Mouse (Mus musculus) hindbrain, embryonic 16.5 days (tissue): ENCODE results near the gene Tbcd. TPM values are rescaled to one million over a fixed set of nuclear protein-coding genes. Genes with fewer than 3 reads are reported as not detected.

Experiments
- ATAC-seq: fragments of 200-750 bp; cut with Nextera tagmentation; 2 replicates; pipeline ENCODE4 v1.8.0; 2017; ENCODE audit warnings: moderate TSS enrichment, moderate library complexity
- H3K27ac ChIP-seq: fragments of 300-500 bp; sonication (generic); 2 replicates; pipeline ENCODE4 v1.5.1; 2014; ENCODE audit warnings: low read depth, mild to moderate bottlenecking, control low read depth, low read length, moderate library complexity
- H3K27me3 ChIP-seq: fragments of 300-500 bp; sonication (generic); replicated peaks from 2 replicates; pipeline ENCODE4 v1.6.1; 2014; ENCODE audit warnings: low read length; ENCODE audit not compliant: control insufficient read depth, insufficient read depth
- H3K36me3 ChIP-seq: fragments of 300-500 bp; sonication (generic); 2 replicates; pipeline ENCODE4 v1.6.1; 2014; ENCODE audit warnings: mild to moderate bottlenecking, low read length, moderate library complexity, mixed read lengths; ENCODE audit not compliant: control insufficient read depth, insufficient read depth
- H3K4me1 ChIP-seq: fragments of 300-500 bp; sonication (generic); 2 replicates; pipeline ENCODE4 v1.6.1; 2014; ENCODE audit warnings: low read depth, low read length; ENCODE audit not compliant: control insufficient read depth, insufficient read depth
- H3K4me2 ChIP-seq: fragments of 300-500 bp; sonication (generic); 2 replicates; pipeline ENCODE4 v1.6.1; 2014; ENCODE audit warnings: mild to moderate bottlenecking, low read length, control low read depth, moderate library complexity
- H3K4me3 ChIP-seq: fragments of 300-500 bp; sonication (generic); 2 replicates; pipeline ENCODE4 v1.5.1; 2014; ENCODE audit warnings: mild to moderate bottlenecking, low read length, control low read depth, moderate library complexity
- H3K9ac ChIP-seq: fragments of 300-500 bp; sonication (generic); 2 replicates; pipeline ENCODE4 v1.6.1; 2014; ENCODE audit warnings: low read depth, mild to moderate bottlenecking, control low read depth, low read length, moderate library complexity
- H3K9me3 ChIP-seq: fragments of 300-500 bp; sonication (generic); 2 replicates; pipeline ENCODE4 v1.6.1; 2014; ENCODE audit warnings: mild to moderate bottlenecking, low read length, moderate library complexity; ENCODE audit not compliant: control insufficient read depth
- WGBS: fragments of 180-500 bp; shearing (Covaris S2); extraction: QIAGEN DNeasy Blood & Tissue Kit; methylation state at CpG from one replicate; pipeline ENCODE4 v1.1.7; 2014; 5-methylcytosine and 5-hydroxymethylcytosine counted together
- polyA plus RNA-seq: library from polyadenylated mRNA; unstranded; fragments of >200 nt; fragmentation: Nextera tagmentation; extraction: Ambion mirVana; gene quantifications from 2 replicates; pipeline ENCODE4 v1.2.1, GENCODE M21; 2015

The Tbcd gene
- polyA plus RNA-seq, 1 experiment from 2014 or later, result 60.8 TPM

DNA sequence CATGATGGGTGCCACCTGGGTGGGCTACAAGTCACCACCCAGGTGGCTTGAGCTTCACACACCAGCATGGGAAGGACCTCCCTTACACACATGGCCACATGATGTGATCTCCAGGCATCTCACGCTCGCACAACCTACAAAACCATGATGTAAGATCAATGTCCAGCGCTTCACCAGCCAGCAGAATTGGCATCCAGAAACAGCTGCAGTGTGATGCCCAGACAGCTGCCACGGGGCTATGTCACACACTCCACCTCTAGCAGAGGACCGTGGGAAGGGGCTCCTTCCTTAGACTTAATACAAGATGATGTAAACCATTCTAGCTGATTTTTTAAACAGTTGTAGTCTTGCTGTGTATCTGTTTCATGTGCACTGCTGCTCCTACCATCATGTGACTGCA, 175.8 kb downstream of the Tbcd start:
- Histone ChIP-seq H3K9ac (no peak overlapping the region), H3K4me2 (no peak overlapping the region), H3K9me3 (no peaks in the 10 kb centered on the region), H3K27me3 (no peaks in the 10 kb centered on the region), H3K36me3 (peaks cover 5% of the 10 kb centered on the region), H3K4me1 (no peaks in the 10 kb centered on the region), H3K4me3 (no peak overlapping the region), H3K27ac (no peak overlapping the region)
- ATAC-seq, result no peak
- 90% methylated on average over 5 of the region's 5 CpGs for WGBS

DNA sequence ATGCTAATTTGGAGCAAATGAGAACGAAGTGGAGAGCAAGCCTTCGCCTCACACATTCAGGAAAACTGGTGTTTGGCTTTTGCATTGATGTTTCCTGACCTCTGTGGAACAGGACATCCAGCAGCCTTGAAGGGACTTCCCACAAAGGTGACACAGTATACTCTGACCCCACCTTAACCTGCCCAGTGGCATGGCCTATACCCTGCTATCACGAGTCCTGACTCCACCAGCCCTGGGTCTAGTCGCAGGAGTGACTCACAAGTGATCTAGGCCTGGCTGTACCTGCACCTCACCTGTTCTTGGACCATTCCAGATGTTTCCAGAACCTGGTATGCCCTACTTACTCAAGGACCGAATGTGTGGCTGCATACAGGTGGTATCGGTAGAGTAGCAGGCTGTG, 177.8 kb downstream of the Tbcd start:
- H3K27ac ChIP-seq, result no peak overlapping the region
- no peaks in the 10 kb centered on the region for H3K4me1 ChIP-seq
- ATAC-seq, result no peak
- H3K36me3 ChIP-seq, result no peaks in the 10 kb centered on the region; the same call in 1 of the 2 replicates
- H3K9ac ChIP-seq, result no peak overlapping the region
- H3K4me2 ChIP-seq, result no peak overlapping the region
- no peaks in the 10 kb centered on the region for H3K27me3 ChIP-seq
- no peak overlapping the region for H3K4me3 ChIP-seq
- H3K9me3 ChIP-seq, result no peaks in the 10 kb centered on the region
- 94% methylated on average over 6 of the region's 6 CpGs for WGBS

DNA sequence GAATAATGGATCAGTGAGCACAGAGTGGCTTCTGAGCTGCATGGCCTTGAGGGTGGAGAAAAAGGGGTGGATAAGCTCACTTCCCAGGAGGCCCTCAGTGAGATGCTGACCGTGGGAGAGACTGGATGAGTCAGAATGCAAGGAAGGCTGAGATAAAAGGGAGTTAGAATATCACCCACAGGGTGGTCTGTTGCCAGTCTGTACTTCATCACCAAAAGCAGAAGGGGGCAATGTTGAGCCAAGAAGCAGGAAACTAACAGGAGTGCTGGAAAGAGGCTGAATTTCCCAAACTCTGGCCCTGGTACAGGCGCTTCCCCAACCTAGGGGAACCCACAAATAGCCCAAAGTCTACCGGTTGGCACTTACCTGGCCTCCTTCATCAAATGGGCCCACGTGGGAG, 178.7 kb downstream of the Tbcd start:
- Histone ChIP-seq H3K9me3 (no peaks in the 10 kb centered on the region), H3K27ac (no peak overlapping the region), H3K36me3 (no peaks in the 10 kb centered on the region; the same call in 1 of the 2 replicates), H3K9ac (no peak overlapping the region), H3K4me3 (no peak overlapping the region), H3K4me1 (no peaks in the 10 kb centered on the region), H3K4me2 (no peak overlapping the region), H3K27me3 (no peaks in the 10 kb centered on the region)
- 83% methylated on average over 4 of the region's 4 CpGs for WGBS
- no peak for ATAC-seq

DNA sequence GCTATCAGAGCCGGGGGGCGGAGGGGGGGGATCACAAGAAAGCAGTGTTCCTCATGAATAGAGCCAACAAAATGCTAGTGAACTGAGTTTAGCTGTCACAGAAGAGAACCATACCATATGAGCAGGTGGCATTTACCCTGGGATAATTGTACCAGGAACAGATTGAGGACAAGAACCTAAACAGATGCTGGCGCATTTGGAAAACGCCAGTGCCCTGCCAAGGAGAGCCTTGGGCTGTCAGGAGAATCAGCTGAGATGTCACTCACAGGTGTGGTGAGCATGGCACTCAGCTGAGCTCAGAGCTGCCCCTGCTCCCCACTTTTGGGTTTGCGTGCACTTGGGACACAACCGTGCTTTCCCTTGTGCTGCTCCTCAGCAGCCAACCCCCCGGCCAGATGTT, 179.7 kb downstream of the Tbcd start:
- no peak overlapping the region for H3K4me3 ChIP-seq
- H3K9ac ChIP-seq, result no peak overlapping the region
- H3K4me1 ChIP-seq, result no peaks in the 10 kb centered on the region
- no peak overlapping the region for H3K4me2 ChIP-seq
- H3K27me3 ChIP-seq, result no peaks in the 10 kb centered on the region
- no peaks in the 10 kb centered on the region; the same call in 1 of the 2 replicates for H3K36me3 ChIP-seq
- 0 out of 2 replicates have a peak, but pooled peaks have one; percentile 40 for ATAC-seq
- WGBS, result 90% methylated on average over 7 of the region's 7 CpGs
- no peak overlapping the region for H3K27ac ChIP-seq
- no peaks in the 10 kb centered on the region for H3K9me3 ChIP-seq

DNA sequence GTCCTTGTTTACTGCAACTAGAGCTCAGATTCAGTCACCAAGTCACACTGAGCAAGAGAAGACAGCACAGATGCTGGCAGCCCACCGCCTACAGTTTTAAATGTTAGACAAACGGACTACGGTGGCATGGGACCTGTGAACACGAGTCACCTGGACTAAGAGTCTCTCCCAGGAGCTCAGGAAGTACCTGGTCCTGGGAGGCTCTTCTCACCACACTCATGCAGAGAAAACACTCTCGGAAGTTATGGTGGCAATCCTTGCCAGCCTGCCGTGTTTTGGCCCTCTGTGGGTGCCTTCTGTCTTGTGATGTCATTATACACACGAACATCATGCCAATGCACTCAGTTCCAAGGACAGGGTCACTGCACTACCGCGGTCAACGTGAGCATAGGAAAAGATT, 184.9 kb downstream of the Tbcd start:
- H3K27me3 ChIP-seq, result no peaks in the 10 kb centered on the region
- H3K4me1 ChIP-seq, result no peaks in the 10 kb centered on the region
- no peak for ATAC-seq
- no peaks in the 10 kb centered on the region for H3K9me3 ChIP-seq
- H3K36me3 ChIP-seq, result peaks cover 10% of the 10 kb centered on the region
- no peak overlapping the region for H3K4me2 ChIP-seq
- WGBS, result 95% methylated on average over 10 of the region's 10 CpGs
- H3K4me3 ChIP-seq, result no peak overlapping the region
- no peak overlapping the region for H3K27ac ChIP-seq
- H3K9ac ChIP-seq, result no peak overlapping the region

DNA sequence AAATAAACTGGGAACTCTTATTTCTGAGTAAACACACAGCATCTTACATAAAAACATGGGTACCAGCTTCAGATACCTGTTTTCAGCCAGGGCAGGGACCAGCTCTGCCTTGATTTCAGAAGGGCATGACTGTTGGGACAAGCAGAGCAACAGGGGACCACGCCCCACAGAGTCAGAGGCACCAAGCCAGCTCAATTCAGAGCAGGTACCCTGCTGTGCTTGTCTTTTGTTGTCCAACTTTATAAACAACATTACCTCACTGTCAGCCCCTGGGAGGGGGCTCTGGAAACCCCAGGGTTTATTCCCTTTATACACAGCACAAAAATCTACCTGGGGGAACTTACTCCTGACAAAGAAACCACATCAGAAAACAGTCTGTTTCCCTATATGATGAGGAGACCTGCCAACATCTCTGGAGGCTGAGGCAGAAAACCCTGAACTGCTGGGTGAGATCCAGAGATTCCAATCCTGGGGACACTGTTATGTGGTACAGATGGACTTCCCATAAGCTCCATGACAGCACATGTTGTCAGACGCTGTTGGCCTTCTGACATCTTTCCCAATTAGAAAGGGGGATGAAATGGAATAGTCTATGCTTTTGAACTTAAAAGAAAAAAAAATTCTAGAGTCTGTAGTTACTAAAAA, 189.9 kb downstream of the Tbcd start:
- Histone ChIP-seq H3K4me3 (no peak overlapping the region), H3K36me3 (peaks cover 12% of the 10 kb centered on the region), H3K9me3 (no peaks in the 10 kb centered on the region), H3K27ac (no peak overlapping the region), H3K27me3 (no peaks in the 10 kb centered on the region), H3K4me1 (no peaks in the 10 kb centered on the region), H3K9ac (no peak overlapping the region), H3K4me2 (no peak overlapping the region)
- WGBS, result 54% methylated on average over 2 of the region's 2 CpGs
- no peak for ATAC-seq

DNA sequence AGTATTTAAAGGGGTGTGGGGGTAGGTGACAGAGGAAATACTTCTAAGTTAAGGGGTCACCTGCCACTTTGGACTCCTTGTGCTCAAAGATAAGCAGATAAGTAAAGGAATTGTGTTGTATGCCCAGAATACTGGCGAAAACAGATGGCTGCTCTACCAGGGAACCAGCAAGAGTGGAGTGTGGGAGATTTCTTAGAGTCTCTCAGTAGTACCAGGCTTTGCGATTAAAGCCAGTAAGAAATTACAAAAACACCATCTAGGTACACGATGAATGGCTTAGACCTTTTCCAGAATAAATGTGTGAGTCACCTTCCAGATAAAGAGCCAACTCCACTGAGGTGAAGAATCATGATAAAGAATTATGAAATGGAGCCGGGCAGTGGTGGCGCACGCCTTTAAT, 193.6 kb downstream of the Tbcd start:
- Histone ChIP-seq H3K27ac (no peak overlapping the region), H3K9me3 (no peaks in the 10 kb centered on the region), H3K9ac (no peak overlapping the region), H3K4me1 (no peaks in the 10 kb centered on the region), H3K36me3 (0 out of 2 replicates have a peak, but pooled peaks cover 2% of the 10 kb centered on the region), H3K27me3 (no peaks in the 10 kb centered on the region), H3K4me3 (no peak overlapping the region), H3K4me2 (no peak overlapping the region)
- 95% methylated on average over 6 of the region's 6 CpGs for WGBS
- no peak for ATAC-seq

DNA sequence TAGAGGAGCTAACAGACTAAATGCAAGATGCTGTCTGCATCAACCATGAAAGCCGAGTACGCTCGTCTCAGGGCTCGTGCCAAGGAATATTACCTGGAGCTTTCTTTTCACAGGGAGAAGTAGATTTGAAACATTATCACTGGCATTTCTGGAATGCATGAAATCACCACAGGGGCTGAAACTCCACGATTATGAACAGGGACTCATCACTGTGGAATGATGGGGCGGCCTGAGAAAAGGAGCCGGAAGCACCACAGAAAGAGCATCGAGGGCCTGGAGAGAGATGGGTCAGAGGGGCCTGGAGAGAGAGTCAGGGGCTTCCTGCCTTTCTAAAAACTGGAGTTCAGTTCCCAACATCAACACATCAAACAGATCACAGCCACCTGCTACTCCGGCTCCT, 195.6 kb downstream of the Tbcd start:
- WGBS, result 78% methylated on average over 9 of the region's 9 CpGs
- Histone ChIP-seq H3K27ac (no peak overlapping the region), H3K4me3 (no peak overlapping the region), H3K27me3 (no peaks in the 10 kb centered on the region), H3K9me3 (no peaks in the 10 kb centered on the region), H3K4me2 (no peak overlapping the region), H3K9ac (no peak overlapping the region), H3K4me1 (no peaks in the 10 kb centered on the region), H3K36me3 (0 out of 2 replicates have a peak, but pooled peaks cover 2% of the 10 kb centered on the region)
- no peak for ATAC-seq

DNA sequence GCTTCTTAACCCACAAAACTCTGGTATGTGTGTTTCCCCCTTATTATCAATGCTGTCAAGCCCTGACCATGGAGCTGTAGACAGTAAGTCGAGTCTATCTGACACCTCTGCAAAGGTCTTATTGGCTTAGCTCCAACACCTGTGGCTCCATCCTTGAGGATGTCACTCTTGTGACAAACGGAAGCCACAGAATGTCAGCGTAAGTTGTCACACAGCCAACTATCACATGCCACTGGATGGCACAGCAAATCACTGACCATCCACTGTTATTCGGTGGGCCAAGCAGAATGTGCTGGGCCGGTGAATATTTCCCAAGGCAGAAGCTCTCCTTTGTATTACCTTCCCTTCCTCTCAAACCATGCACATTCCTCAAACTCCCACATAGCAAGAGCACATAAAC, 196.4 kb downstream of the Tbcd start:
- Histone ChIP-seq H3K4me3 (no peak overlapping the region), H3K9me3 (no peaks in the 10 kb centered on the region), H3K36me3 (0 out of 2 replicates have a peak, but pooled peaks cover 2% of the 10 kb centered on the region), H3K27me3 (no peaks in the 10 kb centered on the region), H3K4me1 (no peaks in the 10 kb centered on the region), H3K9ac (no peak overlapping the region), H3K4me2 (no peak overlapping the region), H3K27ac (no peak overlapping the region)
- no peak for ATAC-seq
- WGBS, result 86% methylated on average over 5 of the region's 5 CpGs
